Mouse (Mus musculus) layer of hippocampus, adult 11-12 months (tissue): ENCODE measurements around the gene Lyz1.
"Not testable (repeated sequence)": the region's sequence is repeated elsewhere in the genome, so short reads cannot be mapped to it uniquely, and the experiment has no call there.

Experiments used
- DNase-seq: peaks from one replicate; pipeline ENCODE4 v3.0.0; 2022; ENCODE audit warnings: low spot score

The Lyz1 gene

DNA sequence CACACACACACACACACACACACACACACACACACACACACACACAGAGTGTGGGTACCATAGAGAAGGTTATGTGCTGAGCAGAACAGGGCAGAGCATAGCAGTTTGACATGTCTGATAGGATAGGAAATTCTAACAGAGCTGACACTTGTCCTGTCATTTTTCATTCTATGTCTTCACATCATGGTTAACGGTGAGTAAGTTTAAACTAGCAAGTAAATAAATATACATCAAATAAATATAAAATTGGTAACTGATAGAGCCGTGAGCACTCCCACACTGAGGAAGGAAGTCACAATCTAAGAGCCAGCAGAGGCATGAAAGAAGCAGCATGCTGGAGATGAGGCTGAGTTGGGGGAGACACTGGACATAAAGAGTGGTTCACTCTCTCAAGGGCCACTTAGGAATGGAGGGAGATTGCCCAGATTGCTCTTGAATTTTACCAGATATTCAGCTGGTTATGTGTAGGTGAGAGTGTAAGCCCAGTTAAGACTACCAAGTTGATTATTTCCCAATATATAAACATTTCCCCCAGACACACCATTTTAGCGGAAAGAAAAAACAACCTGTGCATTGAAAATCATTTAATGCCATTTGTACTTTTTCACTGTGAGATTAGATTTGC, 5.3 kb downstream of the Lyz1 start:
- DNase-seq = no peak

DNA sequence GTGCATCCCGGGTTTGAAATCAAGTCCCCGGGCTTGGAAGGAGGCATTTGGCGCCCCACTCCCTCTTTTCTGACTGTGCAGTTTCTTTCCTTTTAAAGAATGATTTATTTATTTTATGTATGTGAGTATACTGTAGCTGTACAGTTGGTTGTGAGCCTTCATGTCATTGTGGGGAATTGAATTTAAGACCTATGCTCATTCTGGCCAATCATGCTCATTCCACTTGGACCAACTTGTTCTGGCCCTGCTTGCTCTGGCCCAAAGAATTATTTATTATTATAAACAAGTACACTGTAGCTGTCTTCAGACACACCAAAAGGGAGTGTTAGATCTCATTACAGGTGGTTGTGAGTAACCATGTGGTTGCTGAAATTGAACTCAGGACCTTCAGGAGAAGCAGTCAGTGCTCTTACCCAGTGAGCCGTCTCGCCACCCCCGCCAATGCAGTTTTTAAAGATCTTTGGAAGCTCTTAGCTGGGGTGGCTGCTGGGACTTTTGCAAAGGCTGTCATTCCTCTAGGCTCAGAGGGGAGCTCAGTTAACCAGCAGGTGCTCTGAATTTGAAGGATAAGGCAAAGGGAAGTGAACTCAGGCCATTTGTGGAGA, 6.2 kb downstream of the Lyz1 start:
- no peak for DNase-seq

DNA sequence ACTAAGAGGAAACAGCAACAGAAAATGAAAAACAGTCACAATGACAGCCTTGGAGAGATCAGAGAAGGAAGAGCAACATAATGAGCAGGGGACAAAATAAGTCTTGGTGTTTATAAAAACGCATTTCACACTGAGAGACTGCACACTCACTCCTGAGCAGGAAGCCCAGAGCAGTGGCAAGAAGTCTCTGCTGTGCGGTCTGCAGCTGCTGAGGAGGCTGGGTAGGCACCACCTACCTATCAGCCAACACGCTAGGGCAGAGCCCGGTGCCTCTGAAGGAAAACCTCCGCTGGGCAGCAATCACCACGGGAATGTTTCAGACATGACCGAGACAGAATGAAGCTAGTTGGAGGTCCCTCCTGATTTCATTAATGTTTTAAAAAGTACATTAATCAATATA, 7.1 kb downstream of the Lyz1 start:
- not testable (repeated sequence) for DNase-seq

DNA sequence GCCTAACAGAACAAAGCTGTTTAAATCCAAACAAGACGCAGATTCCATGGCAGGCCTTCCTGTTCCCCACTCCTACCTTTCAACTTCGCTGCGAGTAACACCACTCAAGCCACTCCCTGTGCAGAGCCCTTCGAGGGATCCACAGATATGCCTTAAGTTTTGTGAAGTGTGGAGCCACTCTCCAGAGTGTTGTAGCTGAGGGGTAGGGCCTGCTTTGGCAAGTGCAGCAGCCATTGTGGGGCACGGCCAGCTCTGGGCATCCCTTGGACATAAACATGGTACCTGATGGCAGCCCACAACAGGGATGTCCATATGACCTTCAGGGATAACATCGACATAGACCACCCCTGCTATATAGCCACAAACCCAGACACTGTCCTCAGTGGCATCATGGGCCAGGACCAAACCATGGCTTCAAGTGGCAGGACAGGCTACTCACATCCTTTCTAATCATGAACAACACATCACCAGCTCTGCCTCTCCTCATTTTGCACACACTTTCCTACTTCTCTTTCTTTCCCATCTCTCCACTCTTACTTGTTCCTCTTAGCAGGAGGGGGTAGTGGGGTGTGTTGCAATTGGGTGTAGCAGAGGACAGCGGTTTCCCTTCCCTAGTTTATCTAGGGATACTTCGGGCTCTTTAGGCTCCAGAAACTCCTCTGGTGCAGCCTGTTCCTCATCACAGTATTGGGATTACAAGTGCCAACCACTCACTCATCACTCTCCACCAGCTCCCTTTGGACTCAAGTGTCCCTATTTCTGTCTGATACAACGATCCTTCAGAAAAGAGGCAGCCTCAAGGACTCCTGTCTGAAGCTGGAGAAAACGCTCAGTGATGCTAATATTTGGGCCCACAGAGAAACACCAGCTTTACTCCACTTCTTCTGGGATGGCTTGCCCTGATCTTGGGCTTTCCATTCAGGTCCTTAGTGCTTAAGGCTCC, 7.8 kb downstream of the Lyz1 start:
- no peak for DNase-seq

DNA sequence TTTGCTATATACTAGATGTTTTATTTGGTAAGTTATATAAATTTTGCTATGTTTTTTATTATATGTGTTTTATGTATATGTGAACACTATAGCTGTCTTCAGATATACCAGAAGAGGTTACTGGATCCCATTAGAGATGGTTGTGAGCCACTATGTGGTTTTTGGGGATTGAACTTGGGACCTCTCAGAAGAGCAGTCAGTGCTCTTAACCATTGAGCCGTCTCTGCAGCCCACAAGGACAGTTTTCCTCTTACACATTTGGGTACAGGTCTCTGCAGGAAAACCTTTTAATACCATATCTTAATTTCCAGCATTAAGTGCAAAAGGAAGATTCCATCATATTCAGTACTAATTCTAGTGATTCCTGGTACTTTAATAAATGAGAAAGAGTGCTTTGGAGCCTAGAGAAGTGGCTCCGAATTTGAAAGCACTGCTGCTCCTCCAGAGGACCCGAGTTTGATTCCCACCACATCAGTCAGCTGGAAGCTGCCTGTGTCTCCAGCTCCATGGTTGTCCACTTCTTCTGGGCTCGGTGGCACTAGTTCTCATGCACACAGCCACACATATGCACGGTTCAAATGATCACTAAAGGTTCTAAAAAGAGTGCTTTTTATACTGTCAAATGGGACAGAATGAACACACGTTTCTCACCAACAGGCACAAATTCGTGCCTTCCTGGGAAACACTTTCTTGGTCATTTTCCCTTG, 8.6 kb downstream of the Lyz1 start:
- no peak for DNase-seq

DNA sequence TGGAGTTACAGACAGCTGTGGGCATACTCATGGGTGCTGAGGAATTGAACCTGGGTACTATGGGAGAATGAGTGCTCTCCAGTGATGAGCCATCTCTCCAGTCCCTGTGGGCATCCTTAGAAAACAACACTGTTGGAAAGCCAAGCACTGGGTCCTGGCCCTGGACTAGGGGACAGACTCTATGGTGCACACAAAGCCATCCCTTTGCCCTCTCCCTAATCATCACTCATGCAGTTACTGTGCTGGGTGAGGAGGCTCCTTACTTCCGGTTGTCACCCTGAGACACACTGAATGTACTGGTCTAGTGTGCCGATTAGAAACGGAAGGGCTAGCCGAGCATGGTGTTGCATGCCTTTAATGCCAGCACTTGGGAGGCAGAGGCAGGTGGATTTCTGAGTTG, 9.5 kb downstream of the Lyz1 start:
- DNase-seq = not testable (repeated sequence)

DNA sequence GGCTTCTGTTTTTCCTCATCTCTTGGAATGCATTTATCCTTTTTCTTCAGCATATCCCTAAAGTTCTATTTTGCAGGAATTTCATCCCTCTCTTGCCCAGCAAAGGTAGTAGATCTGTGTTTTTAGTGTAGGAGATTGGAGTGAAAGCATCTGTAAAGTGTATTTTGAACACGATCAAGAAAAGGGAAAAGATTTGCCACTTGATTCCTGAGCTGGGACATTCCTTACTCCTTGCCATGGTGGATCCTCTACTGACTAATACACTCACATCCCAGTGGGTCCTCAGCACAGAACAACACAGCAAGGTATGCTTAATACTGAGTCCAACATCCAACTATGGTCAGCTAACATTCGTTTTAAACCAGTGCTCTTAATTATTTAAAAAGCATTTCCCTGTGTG, 10.1 kb downstream of the Lyz1 start:
- no peak for DNase-seq

DNA sequence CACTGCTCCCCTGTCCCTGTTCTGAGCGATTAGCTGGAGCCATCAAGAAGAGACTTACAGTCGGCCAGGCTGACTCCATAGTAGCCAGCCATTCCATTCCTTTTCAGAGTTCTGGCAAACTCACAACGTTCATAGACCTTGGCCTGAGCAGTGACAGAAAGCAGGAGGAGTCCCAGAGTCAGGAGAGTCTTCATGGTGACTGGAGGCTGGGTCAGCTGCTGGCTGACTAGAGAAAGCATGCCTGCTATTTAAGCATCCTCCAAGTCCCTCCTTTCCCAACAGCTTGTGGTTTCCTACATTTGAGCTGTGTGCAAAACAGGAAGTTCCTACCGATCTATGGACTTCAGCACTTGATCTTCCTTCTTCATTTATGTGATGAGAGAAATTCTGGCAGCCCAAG, 10.6 kb downstream of the Lyz1 start, which contains the start of gene Lyz2:
Gene Lyz2 (minus strand): TSS at position 273 of the 400 bp plus-strand sequence.
- DNase-seq = no peak

DNA sequence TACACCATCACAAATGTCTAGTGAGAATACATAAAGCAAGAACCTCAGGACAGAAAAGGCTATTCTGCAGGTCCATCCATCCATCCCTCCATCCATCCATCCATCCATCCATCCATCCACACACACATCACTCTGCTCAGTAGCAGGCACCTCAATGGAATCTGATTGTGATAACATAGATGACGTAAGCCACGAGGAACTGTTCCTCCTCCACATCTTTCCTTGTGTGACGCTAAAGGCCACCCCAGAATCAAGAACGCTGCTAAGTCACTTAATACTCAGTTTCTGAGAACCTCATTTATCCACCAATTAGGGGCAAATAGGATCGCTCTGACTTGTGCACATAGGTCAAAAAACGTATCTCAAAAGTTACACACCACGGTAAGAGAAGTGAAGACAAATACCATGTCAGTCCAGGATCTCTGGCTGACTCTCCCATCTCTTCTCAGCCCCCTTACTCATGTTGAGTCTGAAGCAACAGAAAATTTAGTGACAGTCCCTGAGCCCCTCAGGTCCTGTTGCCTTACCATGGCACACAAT, 11.2 kb downstream of the Lyz1 start:
- DNase-seq = no peak

DNA sequence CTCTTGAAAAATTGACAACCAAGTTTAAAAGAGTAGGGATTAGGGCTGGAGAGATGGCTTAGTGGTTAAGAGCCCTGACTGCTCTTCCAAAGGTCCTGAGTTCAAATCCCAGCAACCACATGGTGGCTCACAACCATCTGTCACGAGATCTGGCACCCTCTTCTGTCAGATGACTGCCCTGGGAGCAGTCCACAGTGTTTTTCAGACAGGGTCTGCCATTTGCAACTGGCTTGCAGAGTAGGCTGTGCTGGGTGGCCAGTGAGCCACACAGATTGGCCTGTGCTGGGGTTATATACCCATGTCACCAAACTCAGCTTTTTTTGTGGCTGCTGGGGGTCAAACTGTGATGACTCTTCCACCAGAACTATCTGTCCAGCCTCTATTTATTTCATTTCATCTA, 12.7 kb downstream of the Lyz1 start:
- DNase-seq = no peak

DNA sequence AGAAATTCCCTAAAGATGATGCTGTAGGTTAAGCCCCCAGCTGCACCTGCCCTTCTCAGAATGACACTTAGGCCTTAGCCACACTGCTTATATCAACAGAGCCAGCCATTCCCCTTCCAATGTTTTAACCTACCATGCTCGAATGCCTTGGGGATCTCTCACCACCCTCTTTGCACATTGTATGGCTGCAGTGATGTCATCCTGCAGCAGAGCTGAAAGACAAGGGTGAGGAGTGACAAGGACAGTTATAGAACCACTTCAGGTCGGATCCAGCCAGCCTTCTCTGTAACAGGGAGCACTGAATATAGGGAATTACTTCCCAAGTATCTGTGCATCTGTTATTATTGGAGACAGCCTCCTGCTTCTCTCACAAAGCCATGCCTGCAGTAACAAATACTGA, 14.2 kb downstream of the Lyz1 start:
- DNase-seq = not testable (repeated sequence)

DNA sequence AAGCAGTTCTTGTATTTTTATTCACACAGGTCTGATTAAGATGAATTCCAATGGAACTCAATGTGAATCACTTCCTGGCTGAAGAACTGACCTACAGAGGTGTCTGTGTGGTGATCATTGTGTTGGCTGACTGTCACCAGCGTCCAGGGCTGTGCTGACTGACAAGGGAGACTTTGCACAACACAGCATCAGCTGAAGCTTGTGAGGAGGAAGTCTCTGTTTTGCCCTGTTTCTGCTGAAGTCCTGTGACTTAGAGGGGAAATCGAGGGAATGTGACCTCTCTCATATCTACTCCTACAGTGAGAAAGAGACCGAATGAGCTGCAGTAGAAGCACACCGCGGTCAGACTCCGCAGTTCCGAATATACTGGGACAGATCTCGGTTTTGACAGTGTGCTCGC, 14.9 kb downstream of the Lyz1 start:
- not testable (repeated sequence) for DNase-seq

DNA sequence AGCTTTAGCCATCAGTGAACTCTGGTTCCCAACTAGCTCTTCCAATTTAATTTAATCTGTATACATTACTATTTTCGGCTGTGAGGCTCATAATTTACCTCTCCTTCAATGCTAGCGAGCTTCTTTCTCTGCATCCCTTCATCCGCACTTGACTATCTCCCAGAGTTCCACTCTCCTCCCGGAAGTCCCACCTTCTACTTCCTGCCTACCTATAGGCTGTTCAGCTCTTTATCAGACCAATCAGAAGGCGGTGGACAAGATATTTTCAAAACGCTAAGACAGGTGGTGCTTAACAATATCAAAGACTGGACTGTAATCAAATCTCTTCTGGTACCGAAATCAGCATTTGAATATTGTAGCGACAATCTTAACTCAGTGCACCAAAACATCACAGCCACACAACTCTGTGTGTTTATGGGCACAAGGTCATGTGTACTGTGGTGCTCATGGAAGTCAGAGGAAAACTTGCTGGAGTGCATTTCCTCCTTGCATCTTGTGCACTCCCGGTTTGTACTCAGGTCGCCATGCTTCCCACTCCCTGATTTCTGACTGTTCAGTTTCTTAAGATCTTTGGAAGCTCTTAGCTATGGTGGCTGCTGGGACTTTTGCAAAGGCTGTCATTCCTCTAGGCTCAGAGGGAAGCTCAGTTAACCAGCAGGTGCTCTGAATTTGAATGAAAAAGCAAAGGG, 16.8 kb downstream of the Lyz1 start:
- no peak for DNase-seq

DNA sequence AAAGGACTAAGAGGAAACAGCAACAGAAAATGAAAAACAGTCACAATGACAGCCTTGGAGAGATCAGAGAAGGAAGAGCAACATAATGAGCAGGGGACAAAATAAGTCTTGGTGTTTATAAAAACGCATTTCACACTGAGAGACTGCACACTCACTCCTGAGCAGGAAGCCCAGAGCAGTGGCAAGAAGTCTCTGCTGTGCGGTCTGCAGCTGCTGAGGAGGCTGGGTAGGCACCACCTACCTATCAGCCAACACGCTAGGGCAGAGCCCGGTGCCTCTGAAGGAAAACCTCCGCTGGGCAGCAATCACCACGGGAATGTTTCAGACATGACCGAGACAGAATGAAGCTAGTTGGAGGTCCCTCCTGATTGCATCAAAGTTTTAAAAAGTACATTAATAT, 18.0 kb downstream of the Lyz1 start:
- DNase-seq = not testable (repeated sequence)

DNA sequence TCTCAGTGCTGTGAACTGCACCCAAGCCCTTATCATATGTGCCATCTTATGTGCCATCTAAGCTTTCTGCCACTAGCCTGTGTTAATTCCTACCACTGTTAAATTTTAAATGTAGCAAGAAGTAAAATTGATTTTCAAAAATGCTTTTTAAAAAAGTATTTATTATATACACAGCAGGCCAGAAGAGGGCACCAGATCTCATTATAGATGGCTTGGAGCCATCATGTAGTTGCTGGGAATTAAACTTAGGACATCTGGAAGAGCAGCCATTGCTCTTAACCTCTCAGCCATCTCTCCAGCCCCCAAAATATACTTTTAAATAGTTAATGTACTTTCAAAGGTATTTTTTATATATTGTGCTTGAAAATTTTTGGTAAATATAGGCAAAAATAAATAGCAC, 20.6 kb downstream of the Lyz1 start:
- no peak for DNase-seq

DNA sequence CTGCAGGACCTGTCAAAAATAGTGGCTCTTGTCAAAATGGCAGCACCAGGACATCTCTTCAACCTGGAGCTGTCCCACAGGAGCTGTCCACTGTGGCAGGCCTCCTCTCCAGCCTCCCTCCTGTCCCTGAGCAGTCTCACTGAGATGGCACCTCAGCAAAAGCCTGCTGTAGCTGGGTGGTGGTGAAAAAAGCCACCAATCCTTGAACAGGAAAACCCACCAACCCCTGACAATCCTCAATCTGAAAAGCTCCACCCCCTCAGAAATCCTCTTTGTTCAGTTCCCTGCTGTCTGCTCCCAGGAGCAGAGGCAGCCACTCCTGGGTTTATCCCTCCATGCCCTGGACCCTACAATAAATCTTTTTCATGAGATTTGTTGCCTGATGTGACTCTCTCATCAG, 32.8 kb downstream of the Lyz1 start:
- DNase-seq = no peak

DNA sequence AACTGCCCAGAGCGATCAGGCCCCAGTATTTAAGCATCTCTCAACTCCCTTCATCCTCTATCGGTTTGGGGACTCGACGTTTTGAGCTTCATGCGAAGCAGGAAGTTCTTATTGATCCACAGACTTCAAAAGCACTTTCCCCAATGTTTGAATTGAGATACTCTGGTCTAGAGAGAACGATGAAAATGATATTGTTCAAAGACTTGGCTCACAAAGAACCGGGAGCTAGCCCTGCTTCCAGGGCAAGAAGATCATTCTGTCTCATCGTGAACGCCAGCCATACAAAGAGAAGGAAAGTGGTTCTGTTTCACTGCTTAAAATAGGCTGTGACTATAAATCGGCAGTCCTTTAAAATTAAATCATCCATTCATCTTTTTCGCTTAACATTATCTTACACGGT, 54.1 kb downstream of the Lyz1 start, which contains the start of gene 9530003J23Rik:
Gene 9530003J23Rik (minus strand): TSS at position 101 of the 400 bp plus-strand sequence.
- no peak for DNase-seq
